Mouse (Mus musculus): ENCODE measurements around the gene Ciita. TPM values are rescaled to one million over a fixed set of nuclear protein-coding genes. Genes with fewer than 3 reads are reported as not detected.
A peak's percentile ranks its signal among the peaks of the same experiment; 100 is the strongest.

The Ciita gene
- polyA plus RNA-seq, 1 experiment from 2014 or later: 1.4 TPM

GRCm38 (mm10) chr16:10482343-10482742 is 2.5 kb downstream of the Ciita start:
- no peak for TF ChIP-seq CTCF (IDR thresholded peaks at IDR 0.05)
- TF ChIP-seq EP300 (IDR thresholded peaks at IDR 0.05): no peak
- WGBS: 64% methylated on average over 4 of the region's 4 CpGs

GRCm38 (mm10) chr16:10486993-10487392 is 7.1 kb downstream of the Ciita start:
- Histone ChIP-seq H3K4me2 (replicated peaks; ENCODE audit: low read depth, low read length) (no peak overlapping the region), H3K4me1 (ENCODE audit: insufficient read depth, low read depth, low read length) (no peaks in the 10 kb centered on the region), H3K4me3 (ENCODE audit: low read depth, low read length) (no peak overlapping the region), H3K27me3 (replicated peaks; ENCODE audit: insufficient read depth, low read length) (no peaks in the 10 kb centered on the region), H3K9me3 (ENCODE audit: low read length) (no peaks in the 10 kb centered on the region), H3K27ac (ENCODE audit: low read length) (no peak overlapping the region), H3K9ac (replicated peaks; ENCODE audit: low read depth) (no peak overlapping the region), H3K36me3 (ENCODE audit: insufficient read depth, low read length) (no peaks in the 10 kb centered on the region)
- ATAC-seq: no peak
- DNase-seq (ENCODE audit: low spot score): no peak
- TF ChIP-seq EP300 (IDR thresholded peaks at IDR 0.05) (no peak), CTCF (IDR thresholded peaks at IDR 0.05) (no peak)
- WGBS: 61% methylated on average over 3 of the region's 3 CpGs

More at GRCm38 (mm10) chr16:10482343-10482742, 2.5 kb downstream of the Ciita start:
- H3K36me3 ChIP-seq (ENCODE audit: insufficient read depth, low read length): no peaks in the 10 kb centered on the region
- DNase-seq (ENCODE audit: low spot score) (no peak), ATAC-seq (no peak)
- H3K27ac ChIP-seq (ENCODE audit: low read length): no peak overlapping the region
- no peak overlapping the region for H3K9ac ChIP-seq (replicated peaks; ENCODE audit: low read depth)
- H3K27me3 ChIP-seq (replicated peaks; ENCODE audit: insufficient read depth, low read length): no peaks in the 10 kb centered on the region
- H3K9me3 ChIP-seq (ENCODE audit: low read length): no peaks in the 10 kb centered on the region
- no peak overlapping the region for H3K4me3 ChIP-seq (ENCODE audit: low read depth, low read length)
- no peaks in the 10 kb centered on the region for H3K4me1 ChIP-seq (ENCODE audit: insufficient read depth, low read depth, low read length)
- H3K4me2 ChIP-seq (replicated peaks; ENCODE audit: low read depth, low read length): no peak overlapping the region

- 79% methylated on average over 8 of the region's 8 CpGs for WGBS
- Histone ChIP-seq H3K27ac (ENCODE audit: low read length) (no peak overlapping the region), H3K4me3 (ENCODE audit: low read depth, low read length) (no peak overlapping the region), H3K4me1 (ENCODE audit: insufficient read depth, low read depth, low read length) (no peaks in the 10 kb centered on the region), H3K9ac (replicated peaks; ENCODE audit: low read depth) (no peak overlapping the region), H3K4me2 (replicated peaks; ENCODE audit: low read depth, low read length) (no peak overlapping the region), H3K36me3 (ENCODE audit: insufficient read depth, low read length) (no peaks in the 10 kb centered on the region), H3K9me3 (ENCODE audit: low read length) (no peaks in the 10 kb centered on the region), H3K27me3 (replicated peaks; ENCODE audit: insufficient read depth, low read length) (no peaks in the 10 kb centered on the region)
- DNase-seq (ENCODE audit: low spot score) (no peak), ATAC-seq (no peak)
- TF ChIP-seq EP300 (IDR thresholded peaks at IDR 0.05) (no peak), CTCF (IDR thresholded peaks at IDR 0.05) (no peak)
Measured at GRCm38 (mm10) chr16:10487895-10488493, 8.1 kb downstream of the Ciita start.

- Histone ChIP-seq H3K9me3 (ENCODE audit: low read length) (no peaks in the 10 kb centered on the region), H3K9ac (replicated peaks; ENCODE audit: low read depth) (no peak overlapping the region), H3K4me3 (ENCODE audit: low read depth, low read length) (no peak overlapping the region), H3K27me3 (replicated peaks; ENCODE audit: insufficient read depth, low read length) (no peaks in the 10 kb centered on the region), H3K27ac (ENCODE audit: low read length) (no peak overlapping the region), H3K36me3 (ENCODE audit: insufficient read depth, low read length) (no peaks in the 10 kb centered on the region), H3K4me1 (ENCODE audit: insufficient read depth, low read depth, low read length) (no peaks in the 10 kb centered on the region), H3K4me2 (replicated peaks; ENCODE audit: low read depth, low read length) (peak overlapping the region; percentile 51; the same call in 1 of the 2 replicates)
- 72% methylated on average over 7 of the region's 7 CpGs for WGBS
- TF ChIP-seq EP300 (IDR thresholded peaks at IDR 0.05) (no peak), CTCF (IDR thresholded peaks at IDR 0.05) (no peak)
- DNase-seq (ENCODE audit: low spot score): no peak
- ATAC-seq: no peak
Measured at GRCm38 (mm10) chr16:10488769-10489481, 9.1 kb downstream of the Ciita start.

- Histone ChIP-seq H3K36me3 (ENCODE audit: insufficient read depth, low read length) (no peaks in the 10 kb centered on the region), H3K27me3 (replicated peaks; ENCODE audit: insufficient read depth, low read length) (no peaks in the 10 kb centered on the region), H3K27ac (ENCODE audit: low read length) (no peak overlapping the region), H3K4me1 (ENCODE audit: insufficient read depth, low read depth, low read length) (no peaks in the 10 kb centered on the region), H3K9ac (replicated peaks; ENCODE audit: low read depth) (0 out of 2 replicates have a peak overlapping the region, but pooled peaks have one; percentile 12), H3K4me2 (replicated peaks; ENCODE audit: low read depth, low read length) (peak overlapping the region; percentile 51), H3K4me3 (ENCODE audit: low read depth, low read length) (peak overlapping the region; percentile 24), H3K9me3 (ENCODE audit: low read length) (no peaks in the 10 kb centered on the region)
- no peak for TF ChIP-seq EP300 (IDR thresholded peaks at IDR 0.05)
- no peak for TF ChIP-seq CTCF (IDR thresholded peaks at IDR 0.05)
- DNase-seq (ENCODE audit: low spot score) (no peak), ATAC-seq (no peak)
- WGBS: 8% methylated on average over 9 of the region's 9 CpGs
Measured at GRCm38 (mm10) chr16:10489483-10489882, 9.6 kb downstream of the Ciita start.

GRCm38 (mm10) chr16:10489904-10490457 is 10.1 kb downstream of the Ciita start:
- no peaks in the 10 kb centered on the region for H3K4me1 ChIP-seq (ENCODE audit: insufficient read depth, low read depth, low read length)
- no peaks in the 10 kb centered on the region for H3K36me3 ChIP-seq (ENCODE audit: insufficient read depth, low read length)
- ATAC-seq: no peak
- TF ChIP-seq EP300 (IDR thresholded peaks at IDR 0.05) (no peak), CTCF (IDR thresholded peaks at IDR 0.05) (no peak)
- H3K9ac ChIP-seq (replicated peaks; ENCODE audit: low read depth): 0 out of 2 replicates have a peak overlapping the region, but pooled peaks have one; percentile 12
- no peaks in the 10 kb centered on the region for H3K27me3 ChIP-seq (replicated peaks; ENCODE audit: insufficient read depth, low read length)
- peak overlapping the region; percentile 24 for H3K4me3 ChIP-seq (ENCODE audit: low read depth, low read length)
- no peak for DNase-seq (ENCODE audit: low spot score)
- no peak overlapping the region for H3K27ac ChIP-seq (ENCODE audit: low read length)
- WGBS: 16% methylated on average over 12 of the region's 14 CpGs
- H3K4me2 ChIP-seq (replicated peaks; ENCODE audit: low read depth, low read length): peak overlapping the region; percentile 51
- no peaks in the 10 kb centered on the region for H3K9me3 ChIP-seq (ENCODE audit: low read length)
